Mouse (Mus musculus) midbrain, embryonic 14.5 days (tissue): ENCODE measurements around the gene Ankrd28. TPM values are rescaled to one million over a fixed set of nuclear protein-coding genes. Genes with fewer than 3 reads are reported as not detected.

Experiments used
- ATAC-seq: fragments of 200-750 bp; cut with Nextera tagmentation; 2 replicates; pipeline ENCODE4 v1.8.0; 2017; ENCODE audit warnings: moderate number of reproducible peaks, moderate library complexity; ENCODE audit not compliant: low FRiP score, low TSS enrichment
- DNase-seq: peaks from one replicate; pipeline ENCODE4 v3.0.0-alpha.2; 2015
- H3K27ac ChIP-seq: fragments of 300-500 bp; sonication (generic); replicated peaks from 2 replicates; pipeline ENCODE4 v1.5.1; 2014; ENCODE audit warnings: mild to moderate bottlenecking, low read depth, low read length, moderate library complexity
- H3K27me3 ChIP-seq: fragments of 300-500 bp; sonication (generic); 2 replicates; pipeline ENCODE4 v1.6.1; 2014; ENCODE audit warnings: low read length, control low read depth, mixed read lengths; ENCODE audit not compliant: control insufficient read depth, insufficient read depth
- H3K36me3 ChIP-seq: fragments of 300-500 bp; sonication (generic); 2 replicates; pipeline ENCODE4 v1.6.1; 2014; ENCODE audit warnings: low read length, control low read depth; ENCODE audit not compliant: control insufficient read depth, insufficient read depth
- H3K4me1 ChIP-seq: fragments of 300-500 bp; sonication (generic); 2 replicates; pipeline ENCODE4 v1.6.1; 2014; ENCODE audit warnings: mild to moderate bottlenecking, antibody characterized with exemption, low read length, control low read depth; ENCODE audit not compliant: control insufficient read depth, insufficient read depth
- H3K4me2 ChIP-seq: fragments of 300-500 bp; sonication (generic); 2 replicates; pipeline ENCODE4 v1.6.1; 2014; ENCODE audit warnings: mild to moderate bottlenecking, low read length, moderate library complexity
- H3K4me3 ChIP-seq: fragments of 300-500 bp; sonication (generic); replicated peaks from 2 replicates; pipeline ENCODE4 v1.5.1; 2014; ENCODE audit warnings: low read depth, low read length
- H3K9ac ChIP-seq: fragments of 300-500 bp; sonication (generic); replicated peaks from 2 replicates; pipeline ENCODE4 v1.6.1; 2014; ENCODE audit warnings: mild to moderate bottlenecking, low read length, moderate library complexity
- H3K9me3 ChIP-seq: fragments of 300-500 bp; sonication (generic); 2 replicates; pipeline ENCODE4 v1.6.1; 2016; ENCODE audit warnings: low read length, control low read depth, mixed read lengths; ENCODE audit not compliant: control insufficient read depth
- WGBS: fragments of 180-500 bp; shearing (Covaris S2); extraction: QIAGEN DNeasy Blood & Tissue Kit; methylation state at CpG from one replicate; pipeline ENCODE4 v1.1.7; 2014; 5-methylcytosine and 5-hydroxymethylcytosine counted together
- polyA plus RNA-seq: library from polyadenylated mRNA; unstranded; fragments of >200 nt; fragmentation: Nextera tagmentation; extraction: Ambion mirVana; gene quantifications from 2 replicates; pipeline ENCODE4 v1.2.1, GENCODE M21; 2014

Gene Ankrd28
- polyA plus RNA-seq, 1 experiment from 2014 or later, result 15.3 TPM

DNA sequence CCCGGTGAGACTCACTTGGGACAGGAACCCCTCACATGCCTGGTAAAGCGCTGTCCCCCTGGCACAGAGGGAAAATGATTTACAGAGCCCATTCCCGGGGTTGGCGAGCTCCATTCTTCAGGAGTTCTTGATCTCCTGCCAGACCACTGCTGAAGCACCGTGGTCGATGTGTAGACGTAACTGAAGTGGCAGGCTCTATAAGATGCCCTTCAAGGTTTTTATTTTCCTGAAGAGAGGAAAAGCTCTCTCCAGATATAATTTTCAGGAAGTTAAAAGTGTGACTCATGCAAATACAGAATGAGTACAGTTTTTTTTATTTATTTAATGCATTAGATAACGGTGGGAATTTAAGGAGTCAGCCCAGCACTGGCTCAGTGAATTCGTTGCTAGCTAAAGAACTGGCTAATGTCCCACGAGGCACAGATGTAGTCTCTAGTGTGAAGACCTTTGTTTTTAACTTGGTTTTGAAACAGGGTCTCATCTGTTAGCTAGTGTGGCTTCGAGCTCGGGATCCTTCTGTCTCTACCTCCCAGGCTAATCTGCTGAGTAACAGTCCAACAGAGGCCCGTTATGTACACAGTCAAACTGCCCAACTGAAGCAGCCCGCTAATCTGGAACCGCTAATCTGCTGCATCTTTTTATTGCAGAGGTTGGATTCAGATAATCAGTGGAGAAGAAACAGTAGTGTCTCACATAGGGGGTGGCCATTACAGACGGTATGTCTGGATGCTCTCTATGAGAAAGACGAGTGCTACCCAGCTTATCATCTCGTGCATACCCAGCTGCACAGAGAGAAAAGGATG is 166.2 kb downstream of the Ankrd28 start:
- Histone ChIP-seq H3K4me1 (peaks cover 17% of the 10 kb centered on the region), H3K9me3 (no peaks in the 10 kb centered on the region), H3K27me3 (no peaks in the 10 kb centered on the region), H3K4me3 (no peak overlapping the region), H3K27ac (0 out of 2 replicates have a peak overlapping the region, but pooled peaks have one; percentile 98), H3K4me2 (no peak overlapping the region), H3K9ac (no peak overlapping the region), H3K36me3 (peaks cover 5% of the 10 kb centered on the region; the same call in 1 of the 2 replicates)
- DNase-seq (peak; percentile 30), ATAC-seq (no peak)
- WGBS, result 58% methylated on average over 18 of the region's 18 CpGs

DNA sequence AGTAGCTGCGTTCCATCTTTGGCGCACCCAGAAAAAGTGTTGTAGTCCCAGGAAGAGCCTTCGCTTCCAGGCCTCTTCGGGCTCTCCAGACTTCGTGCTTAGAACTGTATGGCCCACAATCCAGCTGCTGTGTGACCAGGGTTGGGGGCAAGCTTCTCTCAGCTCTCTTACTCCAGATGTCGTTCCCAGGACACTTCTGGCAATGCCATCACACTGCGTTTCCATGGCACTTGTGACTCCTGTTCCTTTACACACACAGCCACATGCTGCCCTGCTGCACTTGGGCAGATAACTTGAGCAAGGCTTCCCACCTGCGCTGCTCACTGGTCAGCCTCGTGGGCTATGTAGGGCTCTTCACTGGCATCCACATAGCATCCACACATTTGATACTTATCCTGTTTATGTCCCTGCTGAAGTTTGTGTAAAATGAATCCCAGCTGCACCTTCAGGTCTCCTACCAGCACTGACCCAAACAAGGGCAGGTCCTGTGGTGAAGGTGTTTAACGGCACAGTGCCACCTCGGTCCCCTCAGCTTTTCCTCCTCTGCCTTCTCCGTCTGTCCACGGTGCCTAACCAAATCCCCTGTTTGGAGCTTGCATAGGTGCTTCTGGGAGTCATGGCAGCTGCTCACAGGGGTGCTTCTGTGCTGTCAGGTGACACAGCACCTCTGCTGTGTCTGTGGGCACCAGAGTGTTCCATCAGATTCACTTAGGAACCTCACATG is 166.9 kb downstream of the Ankrd28 start:
- H3K9me3 ChIP-seq, result no peaks in the 10 kb centered on the region
- peak overlapping the region; percentile 98 for H3K27ac ChIP-seq
- no peaks in the 10 kb centered on the region for H3K27me3 ChIP-seq
- H3K4me1 ChIP-seq, result peaks cover 17% of the 10 kb centered on the region
- no peak overlapping the region for H3K4me3 ChIP-seq
- H3K9ac ChIP-seq, result no peak overlapping the region
- DNase-seq (no peak), ATAC-seq (no peak)
- no peak overlapping the region for H3K4me2 ChIP-seq
- WGBS, result 93% methylated on average over 13 of the region's 13 CpGs
- peaks cover 5% of the 10 kb centered on the region; the same call in 1 of the 2 replicates for H3K36me3 ChIP-seq

- peak overlapping the region; percentile 98 for H3K27ac ChIP-seq
- DNase-seq, result peak; percentile 54
- H3K27me3 ChIP-seq, result no peaks in the 10 kb centered on the region
- peak; percentile 67; the same call in 1 of the 2 replicates for ATAC-seq
- H3K4me1 ChIP-seq, result peaks cover 17% of the 10 kb centered on the region
- peaks cover 5% of the 10 kb centered on the region; the same call in 1 of the 2 replicates for H3K36me3 ChIP-seq
- H3K9me3 ChIP-seq, result no peaks in the 10 kb centered on the region
- H3K4me2 ChIP-seq, result peak overlapping the region; percentile 78
- 28% methylated on average over 9 of the region's 9 CpGs for WGBS
- H3K9ac ChIP-seq, result peak overlapping the region; percentile 74
- peak overlapping the region; percentile 43 for H3K4me3 ChIP-seq
These were observed 167.8 kb downstream of the Ankrd28 start for GRCm38 (mm10) chr14:31662555-31663211.

GRCm38 (mm10) chr14:31661671-31662554 is 168.5 kb downstream of the Ankrd28 start:
- H3K4me3 ChIP-seq, result peak overlapping the region; percentile 43
- peak; percentile 92 for DNase-seq
- H3K4me1 ChIP-seq, result peaks cover 17% of the 10 kb centered on the region
- H3K9ac ChIP-seq, result peak overlapping the region; percentile 74
- H3K4me2 ChIP-seq, result peak overlapping the region; percentile 78
- H3K27ac ChIP-seq, result peak overlapping the region; percentile 98
- ATAC-seq, result peak; percentile 94
- H3K9me3 ChIP-seq, result no peaks in the 10 kb centered on the region
- no peaks in the 10 kb centered on the region for H3K27me3 ChIP-seq
- H3K36me3 ChIP-seq, result no peaks in the 10 kb centered on the region; the same call in 1 of the 2 replicates
- WGBS, result 6% methylated on average over 44 of the region's 44 CpGs

DNA sequence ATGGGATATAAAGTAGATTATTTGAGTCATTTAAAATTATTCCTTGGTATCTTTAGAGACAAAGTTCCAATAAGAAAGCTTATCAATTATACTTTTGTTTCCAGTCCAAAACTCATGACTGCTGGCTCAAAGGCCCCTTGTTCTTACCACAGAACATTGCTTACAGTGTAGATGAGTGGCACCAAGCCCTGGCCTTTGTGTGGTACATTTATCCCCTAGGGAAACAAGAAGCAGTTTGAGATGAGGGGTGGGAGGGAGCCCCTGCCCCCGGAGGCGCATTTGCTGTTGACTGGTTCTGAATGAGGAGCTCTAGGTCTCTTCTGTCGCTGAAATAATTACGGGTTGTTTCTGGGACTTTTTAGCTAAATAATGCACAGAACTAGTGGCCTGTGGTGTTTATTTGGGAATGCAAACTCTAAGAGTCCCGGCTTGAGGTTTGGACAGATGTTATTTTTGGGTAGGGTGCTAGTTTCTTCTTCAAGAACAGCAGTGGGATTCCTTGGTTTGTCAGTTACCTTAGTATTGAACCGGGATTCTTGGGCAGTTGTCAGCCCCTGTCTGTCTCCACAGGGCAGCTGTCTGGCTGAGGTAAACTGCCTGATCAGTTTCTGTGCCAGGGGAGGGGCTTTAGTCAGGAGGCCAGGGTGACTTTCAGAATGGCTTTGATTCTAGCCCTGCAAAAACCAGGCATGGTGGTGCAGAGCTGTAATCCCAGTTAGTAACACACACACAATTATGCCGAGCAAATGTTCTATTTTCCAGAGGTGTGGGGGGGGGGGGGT is 169.9 kb downstream of the Ankrd28 start:
- no peak overlapping the region for H3K4me2 ChIP-seq
- 72% methylated on average over 7 of the region's 7 CpGs for WGBS
- H3K27ac ChIP-seq, result peak overlapping the region; percentile 98
- no peaks in the 10 kb centered on the region for H3K27me3 ChIP-seq
- H3K4me1 ChIP-seq, result peaks cover 17% of the 10 kb centered on the region
- no peak overlapping the region for H3K4me3 ChIP-seq
- DNase-seq (no peak), ATAC-seq (no peak)
- no peaks in the 10 kb centered on the region for H3K36me3 ChIP-seq
- no peaks in the 10 kb centered on the region for H3K9me3 ChIP-seq
- H3K9ac ChIP-seq, result no peak overlapping the region

DNA sequence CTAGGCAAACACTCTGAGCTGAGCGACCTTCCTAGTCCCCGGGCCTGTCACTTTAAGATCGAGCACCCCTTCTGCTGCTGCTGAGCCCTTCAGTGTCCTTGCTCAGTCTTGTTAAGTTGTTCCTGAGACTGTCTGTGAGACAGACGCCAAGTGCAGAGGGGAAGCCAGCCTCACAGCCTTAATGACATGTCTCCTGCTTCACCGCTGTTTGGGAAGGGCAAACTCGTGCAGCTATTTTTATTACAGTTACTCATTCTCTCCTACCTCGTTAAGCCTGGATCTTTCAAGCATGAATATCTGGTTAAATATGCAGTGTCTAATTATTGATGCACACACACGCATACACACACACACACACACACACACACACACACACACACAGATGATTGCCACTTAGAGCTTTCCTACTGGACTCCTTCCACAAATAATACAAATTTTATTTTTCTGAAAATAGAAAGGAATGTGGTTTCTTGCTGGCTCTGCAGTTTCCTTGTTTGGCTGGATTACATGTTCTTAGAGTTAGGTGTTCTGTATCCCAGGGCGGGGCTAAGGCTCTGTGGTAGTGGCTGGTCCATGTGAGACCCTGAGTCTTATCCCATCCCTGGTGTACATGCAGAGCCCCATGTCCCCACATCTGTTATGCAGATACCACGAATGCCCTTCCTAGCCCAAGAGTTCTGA is 170.8 kb downstream of the Ankrd28 start:
- no peaks in the 10 kb centered on the region for H3K27me3 ChIP-seq
- no peak overlapping the region for H3K9ac ChIP-seq
- H3K36me3 ChIP-seq, result no peaks in the 10 kb centered on the region
- H3K4me3 ChIP-seq, result no peak overlapping the region
- ATAC-seq, result no peak
- whole genome bisulfite sequencing, result 76% methylated on average over 10 of the region's 10 CpGs
- no peak overlapping the region for H3K4me2 ChIP-seq
- no peak for DNase-seq
- no peak overlapping the region for H3K27ac ChIP-seq
- H3K4me1 ChIP-seq, result peaks cover 17% of the 10 kb centered on the region
- H3K9me3 ChIP-seq, result no peaks in the 10 kb centered on the region

- DNase-seq, result no peak
- 91% methylated on average over 8 of the region's 8 CpGs for WGBS
These were observed 172.2 kb downstream of the Ankrd28 start for GRCm38 (mm10) chr14:31658126-31658680.

More at GRCm38 (mm10) chr14:31658126-31658680, 172.2 kb downstream of the Ankrd28 start:
- H3K4me3 ChIP-seq, result no peak overlapping the region
- H3K9ac ChIP-seq, result no peak overlapping the region
- peaks cover 12% of the 10 kb centered on the region for H3K4me1 ChIP-seq
- no peaks in the 10 kb centered on the region for H3K27me3 ChIP-seq
- H3K27ac ChIP-seq, result no peak overlapping the region
- H3K4me2 ChIP-seq, result no peak overlapping the region
- H3K36me3 ChIP-seq, result no peaks in the 10 kb centered on the region
- no peak for ATAC-seq
- no peaks in the 10 kb centered on the region for H3K9me3 ChIP-seq
